2 mouse cellular contexts compared by ENCODE assay signal in the genomic region with DNA sequence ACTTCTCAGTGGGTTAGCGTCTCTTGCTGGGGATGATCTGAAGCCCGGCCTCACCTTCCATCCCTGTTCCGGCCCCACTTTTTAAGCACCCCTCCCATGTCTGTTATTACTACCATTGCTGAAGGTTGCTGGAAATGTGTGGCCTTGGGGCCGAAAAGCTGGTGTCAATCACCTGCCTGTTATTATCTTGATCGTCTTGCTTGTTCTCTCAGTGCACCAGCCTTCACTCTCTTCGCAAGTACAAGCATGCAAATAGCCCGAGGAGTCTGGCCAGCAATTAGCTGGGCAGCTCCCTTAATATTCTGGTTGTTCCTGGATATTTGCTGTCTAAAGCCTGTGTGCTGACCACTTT.
TF ChIP-seq lines count a peak whose summit lies in the region.

No protein-coding gene starts in this region.

TF ChIP-seq in C2C12, 6 proteins besides CTCF, POLR2A, EP300 and RAD21 (continued from another document):
- TF ChIP-seq USF1 (IDR thresholded peaks at IDR 0.05; ENCODE audit: low read depth) (no peak), FOSL1 (IDR thresholded peaks at IDR 0.05; ENCODE audit: insufficient read depth, low read length, poor library complexity, severe bottlenecking) (no peak), CEBPB (IDR thresholded peaks at IDR 0.05; ENCODE audit: low read depth) (no peak), MYOD1 (IDR thresholded peaks at IDR 0.05; ENCODE audit: control insufficient read depth, insufficient read length, low read depth) (no peak), MYOG (IDR thresholded peaks at IDR 0.05; ENCODE audit: control insufficient read depth, extremely low read depth, insufficient read length) (no peak)

TF ChIP-seq in CH12.LX, 34 proteins besides CTCF, POLR2A, EP300 and RAD21:
- TF ChIP-seq ELF1 (IDR thresholded peaks at IDR 0.05; ENCODE audit: low read depth, low read length) (peak; percentile 14; the same call in 1 of the 2 replicates), RCOR1 (conservative IDR thresholded peaks at IDR 0.05; ENCODE audit: low read depth, low read length) (0 out of 2 replicates have a peak, but pooled peaks have one; percentile 5), SMC3 (IDR thresholded peaks at IDR 0.05; ENCODE audit: low read depth, low read length) (no peak), CHD2 (IDR thresholded peaks at IDR 0.05; ENCODE audit: low read length) (0 out of 2 replicates have a peak, but pooled peaks have one; percentile 2)
